Comparison of ENCODE assay signal across 8 mouse cellular contexts in the genomic region with DNA sequence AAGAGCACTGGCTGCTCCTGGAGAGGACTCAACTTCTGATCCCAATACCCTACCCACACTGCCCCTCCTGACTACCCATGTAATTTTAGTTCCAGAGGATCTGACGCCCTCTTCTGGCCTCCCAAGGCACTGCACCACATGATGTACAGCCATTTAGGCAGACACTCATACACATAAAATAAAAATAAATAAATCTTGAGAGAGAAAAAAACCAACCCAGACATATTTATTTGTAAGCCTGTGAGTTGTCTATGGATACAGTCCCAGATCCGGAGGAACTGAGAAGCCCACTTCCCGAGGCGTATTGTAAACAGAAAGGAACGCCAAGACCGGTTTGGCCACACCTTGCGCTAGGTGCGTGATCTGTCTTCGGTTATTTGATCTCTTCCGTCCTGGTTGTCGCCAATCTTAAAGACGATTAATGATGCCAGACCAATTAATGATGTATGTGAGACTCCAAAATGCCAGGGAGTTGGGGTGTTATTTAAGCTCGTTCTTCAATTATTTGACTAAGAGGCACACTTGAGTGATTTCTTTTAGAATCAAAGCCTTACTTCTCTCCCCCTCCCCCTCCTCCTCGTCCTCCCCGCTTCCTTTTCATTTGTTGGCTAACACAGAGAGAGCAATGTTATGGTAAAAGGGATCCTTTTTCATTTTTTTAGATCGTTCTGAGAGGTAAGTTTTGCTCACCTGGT.
DNase-seq lines count a peak whose midpoint lies in the region; ATAC-seq lines count a peak whose summit lies in the region.

No protein-coding gene starts in this region.

- H3K9ac ChIP-seq in forebrain, embryonic 11.5 days (ENCODE audit: low read length), result peak overlapping the region; percentile 6; the same call in 1 of the 2 replicates

- H3K4me3 ChIP-seq in forebrain, embryonic 11.5 days (ENCODE audit: low read depth, low read length), result peak overlapping the region; percentile 20

- no peak overlapping the region for H3K27ac ChIP-seq in forebrain, embryonic 11.5 days (ENCODE audit: low read depth, low read length)

- intact Hi-C loops in gastrocnemius, postnatal 14 days (cut with DNase I; ENCODE audit: low total_unique reads), result no loop called here

- no peaks in the 10 kb centered on the region for H3K9me3 ChIP-seq in forebrain, embryonic 11.5 days (ENCODE audit: control insufficient read depth, low read length)

- H3K4me2 ChIP-seq in forebrain, embryonic 11.5 days (ENCODE audit: low read depth, low read length, severe bottlenecking), result peak overlapping the region; percentile 53

- peak; percentile 58 for DNase-seq in urinary bladder, postnatal 14 days (ENCODE audit: low spot score)
- DNase-seq in urinary bladder, postnatal 4 days (ENCODE audit: low spot score in 2 of 2), result no peak
- DNase-seq in forebrain, embryonic 11.5 days (ENCODE audit: low spot score), result peak; percentile 74
- peak; percentile 59 for DNase-seq in kidney, postnatal 10 days
- DNase-seq in testis, postnatal 10 days (ENCODE audit: low spot score), result peak; percentile 64
- DNase-seq in gastrocnemius, postnatal 14 days, result no peak
- DNase-seq in gastrocnemius, postnatal 10 days, result no peak

- 11% methylated on average over 16 of the region's 16 CpGs for WGBS in forebrain, embryonic 11.5 days

- no peaks in the 10 kb centered on the region for H3K27me3 ChIP-seq in forebrain, embryonic 11.5 days (ENCODE audit: control insufficient read depth, insufficient read depth, low read length)

- peaks cover 2% of the 10 kb centered on the region; the same call in 1 of the 2 replicates for H3K4me1 ChIP-seq in forebrain, embryonic 11.5 days (replicated peaks; ENCODE audit: control insufficient read depth, insufficient read depth, low read length)

- H3K36me3 ChIP-seq in forebrain, embryonic 11.5 days (ENCODE audit: control insufficient read depth, insufficient read depth, low read length), result no peaks in the 10 kb centered on the region

- peak; percentile 57; the same call in 1 of the 2 replicates for ATAC-seq in forebrain, embryonic 11.5 days (replicated peaks; ENCODE audit: low FRiP score)
- ATAC-seq in megakaryocyte-erythroid progenitor cell, adult 5-6 weeks (replicated peaks; ENCODE audit: low FRiP score, low TSS enrichment, poor library complexity, severe bottlenecking), result peak; percentile 33; the same call in 1 of the 2 replicates

Comparison
In these comparisons a context has a peak if more than half of its experiments do, and no peak if none do; other contexts are left out.
1. DNase-seq: peak in urinary bladder, postnatal 14 days (single experiment), forebrain, embryonic 11.5 days (single experiment), kidney, postnatal 10 days (single experiment) and testis, postnatal 10 days (single experiment); none in urinary bladder, postnatal 4 days (0 of 2), gastrocnemius, postnatal 14 days (single experiment) and gastrocnemius, postnatal 10 days (single experiment).